30 mouse cellular contexts compared by ENCODE assay signal in the genomic region with DNA sequence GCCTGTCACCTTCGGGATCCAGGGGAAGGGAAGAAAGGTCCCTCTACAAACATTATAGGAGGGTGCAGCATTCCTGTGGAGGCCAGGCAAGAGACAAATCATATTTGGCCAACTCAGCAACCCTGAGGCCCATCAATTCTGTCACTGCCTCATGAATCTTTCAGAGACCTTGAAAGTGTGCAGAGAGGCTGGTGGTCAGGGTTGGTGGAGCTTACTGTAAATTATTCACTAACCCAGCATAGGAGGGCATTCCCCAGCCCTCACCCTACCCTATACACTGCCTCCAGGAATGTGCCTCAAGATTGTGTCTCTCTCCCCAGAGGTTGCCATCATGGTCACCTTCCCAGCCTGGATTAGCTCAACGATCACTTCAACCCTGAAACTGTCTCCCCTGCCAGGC. TPM values are rescaled to one million over a fixed set of nuclear protein-coding genes. Genes with fewer than 3 reads are reported as not detected.
DNase-seq lines count a peak whose midpoint lies in the region; ATAC-seq and TF ChIP-seq lines count a peak whose summit lies in the region.
"Had no signal": no experiment of that assay in that cellular context is flagged by ENCODE, and none has a peak within 500 bp of the region (broad histone marks: within the 10 kb centered on the region; RNA-seq: fewer than 3 reads in every experiment).

No protein-coding gene starts in this region.

- H3K4me2 ChIP-seq in kidney, embryonic 16.5 days (replicated peaks; ENCODE audit: low read depth, low read length) = no peak overlapping the region
- H3K4me2 ChIP-seq: embryonic facial prominence, embryonic 13.5 days; forebrain, embryonic 12.5 days; forebrain, embryonic 15.5 days; heart, embryonic 12.5 days; heart, embryonic 15.5 days; hindbrain, embryonic 13.5 days; intestine, embryonic 15.5 days had no signal

- no peaks in the 10 kb centered on the region for H3K79me2 ChIP-seq in heart, adult 2 months (replicated peaks; ENCODE audit: control insufficient read depth, insufficient read depth, low read length)

- peak; percentile 43 for DNase-seq in adrenal gland, adult 2 months
- DNase-seq in adrenal gland, postnatal 14 days = no peak
- no peak for DNase-seq in heart, adult 2 months
- DNase-seq in heart, adult 8-10 months (ENCODE audit: low spot score) = no peak
- no peak for DNase-seq in kidney, postnatal 36 days
- DNase-seq in left cerebral cortex, adult 2 months (ENCODE audit: extremely low spot score in 1 of 2, low spot score in 2 of 2) = no peak
- DNase-seq in left cerebral cortex, adult 18-20 months (ENCODE audit: low spot score in 2 of 2) = no peak
- DNase-seq: adrenal gland, postnatal 25 days; cerebellum, adult 11-12 months; cerebellum, adult 9-11 months; embryo, embryonic 11 days; gastrocnemius, postnatal 10 days; gastrocnemius, postnatal 36 days; heart, postnatal 10 days; heart, postnatal 36 days had no signal

- no peak overlapping the region for H3K27ac ChIP-seq in heart, adult 2 months
- H3K27ac ChIP-seq in kidney, embryonic 16.5 days (ENCODE audit: low read length) = no peak overlapping the region
- peak overlapping the region; percentile 95 for H3K27ac ChIP-seq in left cerebral cortex, adult 2 months
- H3K27ac ChIP-seq: embryonic facial prominence, embryonic 13.5 days; forebrain, embryonic 12.5 days; forebrain, embryonic 15.5 days; heart, embryonic 15.5 days; hindbrain, embryonic 10.5 days; hindbrain, embryonic 13.5 days; intestine, embryonic 15.5 days had no signal

- TF ChIP-seq CTCF in heart, adult 2 months (IDR thresholded peaks at IDR 0.05) = no peak
- no peak for TF ChIP-seq CTCF in left cerebral cortex, adult 2 months (IDR thresholded peaks at IDR 0.05)

- H3K4me1 ChIP-seq in heart, adult 2 months (ENCODE audit: control insufficient read depth, insufficient read depth, low read length) = peaks cover 9% of the 10 kb centered on the region
- H3K4me1 ChIP-seq in kidney, embryonic 16.5 days (ENCODE audit: insufficient read depth, low read length) = peaks cover 8% of the 10 kb centered on the region; the same call in 1 of the 2 replicates
- H3K4me1 ChIP-seq: intestine, embryonic 15.5 days had no signal

- peak; percentile 86 for ATAC-seq in kidney, embryonic 16.5 days (ENCODE audit: low FRiP score, low TSS enrichment)
- ATAC-seq: forebrain, embryonic 15.5 days; hindbrain, embryonic 16.5 days; intestine, embryonic 15.5 days had no signal

- intact Hi-C loops in heart, adult 2 months (cut with DNase I) = no loop called here
- intact Hi-C loops in left cerebral cortex, adult 2 months (cut with DNase I) = no loop called here

- H3K27me3 ChIP-seq in heart, adult 2 months (ENCODE audit: control insufficient read depth, insufficient read depth, low read length) = no peaks in the 10 kb centered on the region
- peaks cover 20% of the 10 kb centered on the region for H3K27me3 ChIP-seq in kidney, embryonic 16.5 days (ENCODE audit: insufficient read depth, low read length)
- H3K27me3 ChIP-seq: forebrain, embryonic 15.5 days had no signal

- TF ChIP-seq EP300 in heart, adult 2 months (IDR thresholded peaks at IDR 0.05; ENCODE audit: insufficient read depth, low read depth, low read length) = no peak

- no peaks in the 10 kb centered on the region; the same call in 1 of the 2 replicates for H3K36me3 ChIP-seq in heart, adult 2 months (ENCODE audit: control insufficient read depth, insufficient read depth, low read length)
- no peaks in the 10 kb centered on the region for H3K36me3 ChIP-seq in kidney, embryonic 16.5 days (ENCODE audit: insufficient read depth, low read length)
- H3K36me3 ChIP-seq: embryonic facial prominence, embryonic 13.5 days; forebrain, embryonic 12.5 days; forebrain, embryonic 15.5 days; hindbrain, embryonic 10.5 days; intestine, embryonic 15.5 days had no signal

- TF ChIP-seq POLR2A in heart, adult 2 months (IDR thresholded peaks at IDR 0.05; ENCODE audit: insufficient read depth, low read depth, low read length) = 0 out of 2 replicates have a peak, but pooled peaks have one; percentile 15

- H3K9ac ChIP-seq in heart, adult 2 months (ENCODE audit: low read depth, low read length) = no peak overlapping the region
- H3K9ac ChIP-seq in kidney, embryonic 16.5 days (replicated peaks; ENCODE audit: low read length) = no peak overlapping the region
- H3K9ac ChIP-seq: embryonic facial prominence, embryonic 13.5 days; forebrain, embryonic 12.5 days; forebrain, embryonic 15.5 days; heart, embryonic 12.5 days; heart, embryonic 15.5 days; hindbrain, embryonic 13.5 days; intestine, embryonic 15.5 days had no signal

- H3K9me3 ChIP-seq in kidney, embryonic 16.5 days (ENCODE audit: low read length) = no peaks in the 10 kb centered on the region
- H3K9me3 ChIP-seq: embryonic facial prominence, embryonic 13.5 days; forebrain, embryonic 12.5 days; forebrain, embryonic 15.5 days; heart, embryonic 12.5 days; heart, embryonic 15.5 days; hindbrain, embryonic 10.5 days; hindbrain, embryonic 13.5 days; intestine, embryonic 15.5 days had no signal

- WGBS in heart, adult 2 months = 74% methylated on average over 2 of the region's 2 CpGs
- 68% methylated on average over 2 of the region's 2 CpGs for WGBS in kidney, embryonic 16.5 days

- no peak overlapping the region for H3K4me3 ChIP-seq in heart, adult 2 months
- no peak overlapping the region for H3K4me3 ChIP-seq in kidney, embryonic 16.5 days (ENCODE audit: low read length)
- no peak overlapping the region for H3K4me3 ChIP-seq in left cerebral cortex, adult 2 months
- H3K4me3 ChIP-seq: embryonic facial prominence, embryonic 13.5 days; erythroblast, embryonic 14.5 days; forebrain, embryonic 12.5 days; forebrain, embryonic 15.5 days; heart, embryonic 12.5 days; heart, embryonic 15.5 days; hindbrain, embryonic 10.5 days; hindbrain, embryonic 13.5 days; intestine, embryonic 15.5 days had no signal

RNA-seq across cellular contexts. Expression of a gene that starts 9.6 kb away (rescaled TPM):
- 1 to 10 TPM; 5.2 to 5.4 TPM for total RNA-seq in adrenal gland, adult 2 months (2021)
- polyA plus RNA-seq in adrenal gland, adult 2 months (2012; rRNA removed) = 2.8 and 3.7 TPM in 2 replicates
- 6.0 and 6.8 TPM in 2 replicates for total RNA-seq in adrenal gland, postnatal 14 days (2021)
- total RNA-seq in heart, adult 2 months (2021) = under 1 TPM in 1 of 2 experiments, not detected in 1; 0.05 TPM
- polyA plus RNA-seq in heart, adult 2 months (2012; rRNA removed) = 0.23 TPM in 2 replicates
- under 1 TPM in 3 of 4 experiments, not detected in 1; 0.06 to 0.12 (median 0.09) TPM for total RNA-seq in heart, adult 8-10 months (2022)
- 0.16 and 0.44 TPM in 2 replicates for polyA plus RNA-seq in kidney, embryonic 16.5 days (2015; fragmentation: Nextera tagmentation; extraction: Ambion mirVana)
- 100 to 1,000 TPM; 275 to 280 TPM for total RNA-seq in left cerebral cortex, adult 2 months (2021)
- 100 to 1,000 TPM; 264 to 274 TPM for total RNA-seq in left cerebral cortex, adult 18-20 months (2021)
- total RNA-seq: gastrocnemius, postnatal 36 days; granulocyte monocyte progenitor cell, adult 5-6 weeks; heart, postnatal 10 days; heart, postnatal 36 days had no signal

RNA-seq across cellular contexts. Expression of a gene that starts 12.1 kb away (rescaled TPM):
- 10 to 100 TPM; 44.0 to 65.9 TPM for total RNA-seq in adrenal gland, adult 2 months (2021)
- polyA plus RNA-seq in adrenal gland, adult 2 months (2012; rRNA removed) = 30.4 and 42.9 TPM in 2 replicates
- 38.4 and 47.9 TPM in 2 replicates for total RNA-seq in adrenal gland, postnatal 14 days (2021)
- 1,000 to 10,000 TPM; 1,434 to 1,646 TPM for total RNA-seq in heart, adult 2 months (2021)
- polyA plus RNA-seq in heart, adult 2 months (2012; rRNA removed) = 1,031 and 1,150 TPM in 2 replicates
- 1,000 to 10,000 TPM; 1,613 to 1,715 (median 1,670) TPM for total RNA-seq in heart, adult 8-10 months (2022)
- 0.10 TPM in 1 of 2 replicates, not detected in the other for polyA plus RNA-seq in kidney, embryonic 16.5 days (2015; fragmentation: Nextera tagmentation; extraction: Ambion mirVana)
- total RNA-seq in left cerebral cortex, adult 2 months (2021) = 1,000 to 10,000 TPM; 1,380 to 1,388 TPM
- 1,000 to 10,000 TPM; 1,361 to 1,429 TPM for total RNA-seq in left cerebral cortex, adult 18-20 months (2021)
- total RNA-seq: common myeloid progenitor, adult 5-6 weeks; granulocyte monocyte progenitor cell, adult 5-6 weeks had no signal
- polyA plus RNA-seq: erythroblast, embryonic 14.5 days had no signal

RNA-seq across cellular contexts. Expression of a gene that starts 42.4 kb away (rescaled TPM):
- 10 to 100 TPM; 91.1 to 91.9 TPM for total RNA-seq in adrenal gland, adult 2 months (2021)
- 160 and 197 TPM in 2 replicates for polyA plus RNA-seq in adrenal gland, adult 2 months (2012; rRNA removed)
- total RNA-seq in adrenal gland, postnatal 14 days (2021) = 95.5 and 98.6 TPM in 2 replicates
- 10 to 100 TPM; 47.5 to 57.7 TPM for total RNA-seq in heart, adult 2 months (2021)
- polyA plus RNA-seq in heart, adult 2 months (2012; rRNA removed) = 81.2 and 82.4 TPM in 2 replicates
- total RNA-seq in heart, adult 8-10 months (2022) = 10 to 100 TPM; 45.3 to 54.3 (median 52.4) TPM
- polyA plus RNA-seq in kidney, embryonic 16.5 days (2015; fragmentation: Nextera tagmentation; extraction: Ambion mirVana) = 302 and 310 TPM in 2 replicates
- 10 to 100 TPM; 72.8 to 77.8 TPM for total RNA-seq in left cerebral cortex, adult 2 months (2021)
- 10 to 100 TPM; 74.7 to 76.8 TPM for total RNA-seq in left cerebral cortex, adult 18-20 months (2021)

RNA-seq across cellular contexts. Expression of a gene that starts 57.9 kb away (rescaled TPM):
- under 1 TPM in 1 of 2 experiments, not detected in 1; 0.07 TPM for total RNA-seq in adrenal gland, adult 2 months (2021)
- 0.02 TPM in 1 of 2 replicates, not detected in the other for polyA plus RNA-seq in adrenal gland, adult 2 months (2012; rRNA removed)
- total RNA-seq in adrenal gland, postnatal 14 days (2021) = 0.11 TPM in 1 of 2 replicates, not detected in the other
- total RNA-seq in heart, adult 2 months (2021) = under 1 TPM in 1 of 2 experiments, not detected in 1; 0.07 TPM
- 0.03 TPM in 1 of 2 replicates, not detected in the other for polyA plus RNA-seq in heart, adult 2 months (2012; rRNA removed)
- not detected for total RNA-seq in heart, adult 8-10 months (2022)
- polyA plus RNA-seq in kidney, embryonic 16.5 days (2015; fragmentation: Nextera tagmentation; extraction: Ambion mirVana) = not detected in 2 replicates
- under 1 TPM in 1 of 2 experiments, not detected in 1; 0.11 TPM for total RNA-seq in left cerebral cortex, adult 2 months (2021)
- total RNA-seq in left cerebral cortex, adult 18-20 months (2021) = not detected
- total RNA-seq: adrenal gland, adult 18-20 months; adrenal gland, postnatal 25 days; common myeloid progenitor, adult 5-6 weeks; gastrocnemius, adult 18-20 months; gastrocnemius, postnatal 10 days; gastrocnemius, postnatal 36 days; granulocyte monocyte progenitor cell, adult 5-6 weeks; heart, postnatal 10 days had no signal
- polyA plus RNA-seq: embryonic facial prominence, embryonic 13.5 days; erythroblast, embryonic 14.5 days; forebrain, embryonic 12.5 days; forebrain, embryonic 15.5 days; heart, embryonic 12.5 days; hindbrain, embryonic 10.5 days; hindbrain, embryonic 13.5 days; hindbrain, embryonic 16.5 days had no signal

Comparison
In these comparisons a context has a peak if more than half of its experiments do, and no peak if none do; other contexts are left out.
1. RNA of a gene that starts 9.6 kb away (total RNA-seq): 275 to 280 TPM in left cerebral cortex, adult 2 months and 264 to 274 TPM in left cerebral cortex, adult 18-20 months; 6.0 to 6.8 TPM in adrenal gland, postnatal 14 days, 5.2 to 5.4 TPM in adrenal gland, adult 2 months, 0.06 to 0.12 TPM in heart, adult 8-10 months and 0.05 TPM in heart, adult 2 months; every median in the first group is over 10 times any median in the second.
2. RNA of a gene that starts 12.1 kb away (total RNA-seq): 1,613 to 1,715 TPM in heart, adult 8-10 months, 1,434 to 1,646 TPM in heart, adult 2 months, 1,361 to 1,429 TPM in left cerebral cortex, adult 18-20 months and 1,380 to 1,388 TPM in left cerebral cortex, adult 2 months; 44.0 to 65.9 TPM in adrenal gland, adult 2 months and 38.4 to 47.9 TPM in adrenal gland, postnatal 14 days; every median in the first group is over 10 times any median in the second.